Mouse (Mus musculus) thymus, adult 2 months (tissue): ENCODE data around the gene Gm47995.

Experiments
- CTCF ChIP-seq: fragments of 200-500 bp; IDR thresholded peaks from 2 replicates; pipeline ENCODE4 v1.5.1; 2012; ENCODE audit warnings: mild to moderate bottlenecking, control low read depth, low read length, moderate library complexity, borderline replicate concordance; ENCODE audit not compliant: control insufficient read depth, poor library complexity, insufficient read depth; ENCODE audit errors: extremely low read depth
- POLR2A ChIP-seq: fragments of 200-500 bp; IDR thresholded peaks from 2 replicates; pipeline ENCODE4 v1.6.1; 2012; ENCODE audit warnings: mild to moderate bottlenecking, low read length, control low read depth, moderate library complexity; ENCODE audit not compliant: control insufficient read depth, poor library complexity, insufficient read depth; ENCODE audit errors: extremely low read depth

GRCm38 (mm10) chr1:151245165-151245564 lies 46.9 kb downstream of the Gm47995 start:
- no peak for TF ChIP-seq CTCF
- TF ChIP-seq POLR2A = no peak
